ENCODE assay signal across 14 mouse cellular contexts in the genomic region with DNA sequence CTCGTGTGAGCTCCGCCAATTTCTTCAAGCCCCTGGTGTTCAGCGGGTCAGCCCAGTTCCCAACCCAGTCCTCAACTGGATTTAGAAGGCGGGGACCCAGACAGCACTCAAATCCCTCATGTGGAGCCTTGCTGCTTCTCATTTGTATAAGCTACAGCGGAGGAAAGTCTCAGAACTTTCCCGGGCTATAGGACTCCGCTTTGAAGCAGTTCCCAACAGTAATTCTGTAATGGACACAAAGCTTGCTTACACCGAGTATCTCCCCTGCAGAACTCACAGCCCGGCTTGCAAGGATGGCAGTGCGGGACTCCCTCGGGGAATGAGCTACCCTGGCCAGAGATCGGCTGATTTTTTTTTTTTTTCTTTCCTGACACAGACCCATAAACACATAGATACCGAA. TPM values are rescaled to one million over a fixed set of nuclear protein-coding genes. Genes with fewer than 3 reads are reported as not detected.
DNase-seq lines count a peak whose midpoint lies in the region; ATAC-seq and TF ChIP-seq lines count a peak whose summit lies in the region.
"Had no signal": no experiment of that assay in that cellular context is flagged by ENCODE, and none has a peak within 500 bp of the region (broad histone marks: within the 10 kb centered on the region; RNA-seq: fewer than 3 reads in every experiment).

No protein-coding gene starts in this region.

- peak overlapping the region; percentile 30; the same call in 1 of the 2 replicates for H3K27ac ChIP-seq in midbrain, embryonic 11.5 days (ENCODE audit: low read depth, low read length)
- no peak overlapping the region for H3K27ac ChIP-seq in kidney, adult 2 months (ENCODE audit: insufficient read depth, low read depth, low read length)

- peaks cover 11% of the 10 kb centered on the region for H3K4me1 ChIP-seq in midbrain, embryonic 11.5 days (ENCODE audit: control insufficient read depth, insufficient read depth, low read length)
- no peaks in the 10 kb centered on the region for H3K4me1 ChIP-seq in kidney, adult 2 months (ENCODE audit: control insufficient read depth, insufficient read depth, low read length)

- 4% methylated on average over 13 of the region's 13 CpGs for WGBS in midbrain, embryonic 11.5 days
- WGBS in kidney, adult 2 months, result 13% methylated on average over 13 of the region's 13 CpGs

- peak overlapping the region; percentile 36 for H3K4me2 ChIP-seq in midbrain, embryonic 11.5 days
- H3K4me2 ChIP-seq: liver, embryonic 11.5 days had no signal

- peak overlapping the region; percentile 20; the same call in 1 of the 2 replicates for H3K9ac ChIP-seq in midbrain, embryonic 11.5 days (ENCODE audit: low read length)

- TF ChIP-seq POLR2A in kidney, adult 2 months (IDR thresholded peaks at IDR 0.05; ENCODE audit: low read depth, low read length), result no peak

- H3K4me3 ChIP-seq in midbrain, embryonic 11.5 days (ENCODE audit: low read depth, low read length), result no peak overlapping the region
- H3K4me3 ChIP-seq in kidney, adult 2 months (ENCODE audit: insufficient read depth, low read depth, low read length), result no peak overlapping the region

- peak; percentile 40 for DNase-seq in ZHBTc4 (ENCODE audit: low read depth, low spot score)
- peak; percentile 31 for DNase-seq in embryo, embryonic 11 days
- DNase-seq in forelimb bud, embryonic 11.5 days (ENCODE audit: low read depth, low spot score), result peak; percentile 23
- DNase-seq in midbrain, embryonic 11.5 days (ENCODE audit: low spot score, missing footprints), result peak; percentile 94
- no peak for DNase-seq in lung, postnatal 36 days
- no peak for DNase-seq in thymus, postnatal 14 days
- DNase-seq in kidney, adult 2 months, result no peak
- DNase-seq in layer of hippocampus, postnatal 10 days (ENCODE audit: low spot score in 2 of 2), result no peak
- DNase-seq: cerebellum, postnatal 25 days; thymus, postnatal 25 days had no signal

- TF ChIP-seq CTCF in kidney, adult 2 months (conservative IDR thresholded peaks at IDR 0.05; ENCODE audit: insufficient read depth, insufficient read length, low read depth, low read length), result no peak

- peak; percentile 73 for ATAC-seq in midbrain, embryonic 11.5 days (ENCODE audit: low FRiP score)
- ATAC-seq: activated CD4-positive, CD25-positive, alpha-beta regulatory T cell, adult 4 months; inflammation-experienced regulatory T-cells, adult 6 months had no signal

- peaks cover 18% of the 10 kb centered on the region for H3K27me3 ChIP-seq in midbrain, embryonic 11.5 days (ENCODE audit: control insufficient read depth, insufficient read depth, low read length)
- H3K27me3 ChIP-seq in kidney, adult 2 months (replicated peaks; ENCODE audit: control insufficient read depth, insufficient read depth, low read length), result no peaks in the 10 kb centered on the region; the same call in 1 of the 2 replicates

- peaks cover 5% of the 10 kb centered on the region; the same call in 1 of the 2 replicates for H3K9me3 ChIP-seq in midbrain, embryonic 11.5 days (ENCODE audit: control insufficient read depth, low read length)

- no peaks in the 10 kb centered on the region for H3K36me3 ChIP-seq in midbrain, embryonic 11.5 days (ENCODE audit: control insufficient read depth, insufficient read depth, low read length)
- no peaks in the 10 kb centered on the region for H3K36me3 ChIP-seq in kidney, adult 2 months (ENCODE audit: control insufficient read depth, insufficient read depth, low read length)

RNA-seq across cellular contexts. Expression of a gene that starts 45.1 kb away (rescaled TPM):
- 0.26 TPM in 1 of 2 replicates, not detected in the other for polyA plus RNA-seq in midbrain, embryonic 11.5 days (2014; fragmentation: Nextera tagmentation; extraction: Ambion mirVana)
- polyA plus RNA-seq in kidney, adult 2 months (2012; rRNA removed), result 0.14 and 0.42 TPM in 2 replicates
- 1 to 10 TPM; 1.3 to 1.4 TPM for total RNA-seq in layer of hippocampus, postnatal 10 days (2021)
- total RNA-seq: megakaryocyte progenitor cell, adult 5-6 weeks had no signal
- polyA plus RNA-seq: liver, embryonic 11.5 days had no signal

Comparison
In these comparisons a context has a peak if more than half of its experiments do, and no peak if none do; other contexts are left out.
1. DNase-seq: peak in ZHBTc4 (single experiment), embryo, embryonic 11 days (single experiment), forelimb bud, embryonic 11.5 days (single experiment) and midbrain, embryonic 11.5 days (single experiment); none in lung, postnatal 36 days (single experiment), thymus, postnatal 14 days (single experiment), kidney, adult 2 months (single experiment) and layer of hippocampus, postnatal 10 days (0 of 2).